Mouse (Mus musculus) thymus, postnatal 0 days (tissue): Measurements from ENCODE around the gene Ankrd44. TPM values are rescaled to one million over a fixed set of nuclear protein-coding genes. Genes with fewer than 3 reads are reported as not detected.

Experiments
- DNase-seq: peaks from one replicate; pipeline ENCODE4 v3.0.0-alpha.2; 2015; ENCODE audit warnings: low spot score
- polyA plus RNA-seq: library from polyadenylated mRNA; unstranded; fragments of >200 nt; fragmentation: Nextera tagmentation; extraction: Ambion mirVana; gene quantifications from 2 replicates; pipeline ENCODE4 v1.2.1, GENCODE M21; 2015

Ankrd44 gene
- polyA plus RNA-seq, 1 experiment from 2014 or later: 42.6 TPM

DNA sequence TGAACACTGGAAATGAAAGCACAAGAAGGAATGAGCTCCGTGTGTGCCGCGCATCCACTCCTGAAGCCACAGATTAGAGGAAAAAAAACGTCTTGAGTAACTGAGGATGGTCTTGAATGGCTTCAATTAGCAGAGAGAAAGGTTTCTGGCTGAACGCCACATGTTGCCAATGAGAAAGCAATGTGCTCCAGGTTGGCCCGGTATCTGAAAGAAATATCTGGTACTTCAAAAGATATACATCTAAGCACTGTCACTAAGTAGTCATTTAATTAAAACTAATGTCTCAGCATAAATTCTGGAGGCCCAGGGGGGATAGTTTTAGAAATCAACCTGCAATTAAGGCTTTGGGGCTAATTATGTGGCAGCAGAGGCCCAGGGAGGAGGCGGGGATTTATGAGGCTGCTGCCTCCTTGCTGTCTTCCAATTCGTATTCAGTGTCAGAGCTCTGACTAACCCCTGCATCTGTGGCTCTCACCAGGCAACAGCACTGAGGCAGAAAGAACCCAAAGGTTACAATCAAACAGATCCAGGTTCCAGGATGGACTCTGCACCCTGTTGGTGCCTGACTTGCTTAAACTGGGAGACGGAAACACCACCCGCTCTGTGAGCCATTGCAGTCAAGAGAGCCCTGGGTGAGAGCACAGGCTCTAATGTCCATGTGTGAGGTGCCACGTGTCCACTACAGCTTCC, 72.7 kb downstream of the Ankrd44 start:
- DNase-seq: no peak

DNA sequence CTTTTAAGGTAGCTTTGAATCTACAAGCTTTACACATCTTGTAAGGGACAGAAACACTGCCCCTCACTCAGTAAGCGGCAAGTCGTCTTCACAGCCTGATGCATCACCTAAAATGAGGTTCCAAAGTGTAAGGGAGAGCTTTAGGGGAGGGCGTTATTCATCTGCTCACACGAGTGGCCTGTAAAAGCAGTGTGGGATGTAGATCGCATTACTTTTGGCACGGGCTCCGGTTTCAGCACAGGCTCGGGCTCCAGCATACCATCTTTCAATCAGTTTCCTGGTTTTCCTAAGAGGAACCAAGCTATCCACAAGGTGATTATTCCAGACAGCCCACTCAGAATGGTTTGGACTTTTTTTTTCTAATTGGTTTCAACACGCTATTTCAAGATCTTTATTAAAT, 74.6 kb downstream of the Ankrd44 start:
- no peak for DNase-seq

DNA sequence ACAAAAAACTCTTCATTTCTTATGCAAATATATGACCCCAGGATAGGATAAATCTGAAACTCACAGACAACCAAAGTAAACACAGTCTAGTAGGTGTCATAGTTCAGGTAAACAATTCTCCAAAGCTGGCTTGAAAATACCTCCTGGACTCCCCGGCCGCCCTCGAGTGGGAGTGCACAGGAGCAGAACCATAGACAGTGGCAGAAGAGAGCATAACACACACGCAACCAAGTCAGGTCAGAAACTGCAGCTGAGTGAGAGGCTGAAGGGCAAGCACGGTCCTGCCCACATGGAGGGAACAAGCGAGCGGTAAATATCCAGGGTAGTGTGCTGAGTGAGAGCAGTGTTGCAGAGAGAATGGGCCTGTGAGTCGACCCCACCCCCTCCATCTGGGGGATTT, 76.1 kb downstream of the Ankrd44 start:
- no peak for DNase-seq

DNA sequence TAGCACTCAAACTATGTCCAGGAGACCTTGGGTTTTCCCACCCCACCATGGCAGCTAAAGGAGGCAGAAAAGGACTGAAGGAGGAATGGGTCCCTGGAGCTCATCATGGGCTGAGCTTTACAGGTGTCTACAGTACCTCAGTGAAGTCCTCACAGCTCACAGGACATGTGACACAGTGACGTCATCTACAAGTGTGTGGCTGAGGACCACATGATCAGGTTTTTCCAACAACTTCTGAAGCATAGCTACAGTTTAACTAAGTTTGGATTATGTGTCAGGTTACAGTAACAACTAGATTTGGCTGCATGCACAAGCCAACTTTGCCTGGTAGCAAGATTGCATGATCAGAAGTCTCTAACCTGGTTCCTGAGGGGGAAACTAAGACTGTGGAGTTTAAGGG, 78.9 kb downstream of the Ankrd44 start:
- DNase-seq: no peak

DNA sequence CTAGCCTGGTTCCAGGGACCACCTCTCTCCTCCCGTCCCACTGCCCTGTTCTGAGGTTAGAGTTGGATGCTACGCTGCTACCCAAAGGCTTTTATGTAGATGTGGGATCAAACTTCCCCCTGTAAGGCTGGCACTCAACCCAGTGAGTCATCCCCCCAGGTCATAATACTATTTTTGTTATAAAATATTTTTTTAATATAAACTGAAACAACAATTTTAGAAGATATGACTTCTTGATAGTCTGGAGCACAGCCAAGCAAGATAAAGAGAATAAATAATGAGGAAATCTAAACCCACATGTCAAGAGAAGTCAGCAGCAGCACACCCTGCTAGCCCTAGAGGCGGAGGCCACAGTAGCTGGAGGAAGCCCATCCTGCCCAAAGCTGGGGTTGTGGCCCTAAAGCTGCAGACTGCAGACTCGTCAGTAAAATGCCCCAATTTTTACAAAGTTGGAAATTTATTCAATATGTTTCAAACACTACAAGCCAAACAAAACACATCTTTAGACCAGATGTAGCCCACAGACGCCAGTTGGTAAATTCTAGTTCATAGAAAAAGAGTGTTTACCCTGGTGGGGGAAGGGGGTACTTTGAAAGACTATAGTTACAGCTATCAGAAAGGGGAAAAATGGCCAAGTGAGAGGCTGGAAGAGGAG, 79.7 kb downstream of the Ankrd44 start:
- DNase-seq: no peak

DNA sequence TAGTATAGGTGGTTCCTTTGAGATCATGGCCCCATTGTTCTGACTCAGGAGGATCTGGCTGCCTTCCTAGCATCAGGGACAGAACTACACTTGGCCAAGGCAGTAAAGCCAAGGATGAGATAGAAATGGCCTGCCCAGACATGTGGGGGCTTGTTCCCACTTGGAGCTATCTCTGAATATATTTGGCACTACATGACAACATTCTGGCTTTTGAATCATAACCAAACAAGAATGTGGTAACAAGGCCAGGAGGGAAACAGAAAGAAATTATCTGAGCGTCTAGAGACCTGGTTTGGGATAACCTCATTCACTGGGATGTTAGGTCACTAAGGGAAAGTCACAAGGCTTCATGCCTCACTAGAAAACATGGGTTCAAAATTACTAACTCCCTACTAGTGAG, 81.8 kb downstream of the Ankrd44 start:
- DNase-seq: no peak

DNA sequence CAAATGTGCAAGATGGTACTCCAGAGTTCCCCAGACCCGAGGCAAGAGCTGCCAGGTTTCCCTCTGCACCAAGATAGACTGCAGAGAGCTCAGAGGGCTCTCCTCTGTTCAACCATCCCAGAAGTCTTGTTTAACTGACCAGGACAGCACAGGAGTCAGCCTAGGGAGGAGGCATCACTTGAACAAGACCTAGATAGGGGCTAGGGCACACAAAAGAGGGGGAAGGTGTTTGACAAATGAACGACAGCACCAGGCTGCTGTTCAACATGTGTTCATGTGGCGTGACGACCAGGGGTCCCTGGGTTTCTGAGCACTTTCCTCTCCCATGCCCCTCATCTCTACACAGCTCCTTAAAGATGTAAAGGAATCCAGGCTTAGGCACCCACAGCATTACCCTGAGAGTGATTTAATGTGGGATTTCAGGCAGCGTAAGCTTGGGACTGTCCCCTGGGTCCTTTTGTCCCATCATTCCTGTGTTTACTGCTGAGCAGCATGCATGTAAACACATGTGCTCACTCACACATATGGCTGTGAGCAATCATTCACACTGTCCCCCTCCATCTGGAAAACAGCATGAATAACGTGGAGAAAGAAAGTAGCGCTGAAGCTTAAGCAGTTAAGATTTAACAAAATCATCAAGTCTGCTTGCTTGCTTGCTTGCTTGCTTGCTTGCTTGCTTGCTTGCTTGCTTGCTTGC, 83.3 kb downstream of the Ankrd44 start:
- no peak for DNase-seq

DNA sequence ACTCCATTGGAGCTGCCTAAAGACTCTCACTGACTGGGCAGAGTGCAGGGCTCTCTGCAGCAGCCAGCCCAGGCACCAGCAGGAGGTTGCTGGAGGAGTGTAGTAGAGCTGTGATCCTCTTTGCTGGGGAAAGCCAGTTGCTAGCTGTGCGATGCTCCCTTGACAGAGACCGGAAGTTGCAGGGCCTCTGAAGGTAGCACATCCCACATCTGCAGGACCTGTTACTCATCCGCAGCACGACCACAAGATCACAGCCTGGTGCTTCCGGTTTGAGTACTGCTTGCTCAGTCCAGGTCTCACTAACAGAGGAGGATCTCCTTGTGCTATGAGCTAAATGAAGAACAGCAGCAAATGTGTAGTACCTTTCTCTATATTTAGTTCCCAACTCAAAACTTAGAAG, 84.4 kb downstream of the Ankrd44 start:
- DNase-seq: peak; percentile 91

DNA sequence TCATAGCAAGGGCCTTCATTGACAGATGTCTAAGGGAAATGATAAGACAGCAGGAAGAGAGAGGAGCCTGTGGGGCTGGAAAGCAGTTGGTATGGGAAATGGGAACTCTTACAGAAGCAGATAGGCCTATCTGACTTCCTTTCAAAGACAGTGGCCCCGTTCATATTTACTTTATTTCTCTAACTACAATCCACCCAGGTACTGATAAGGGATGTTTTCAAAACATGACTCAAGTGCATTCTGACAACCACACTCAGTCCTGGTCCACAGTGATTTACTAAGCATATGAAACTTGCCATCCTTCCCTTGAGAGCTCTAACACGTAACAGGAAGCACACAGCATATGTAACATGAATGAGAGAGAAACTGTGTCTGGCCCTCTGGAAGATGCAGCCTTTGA, 86.1 kb downstream of the Ankrd44 start:
- no peak for DNase-seq

DNA sequence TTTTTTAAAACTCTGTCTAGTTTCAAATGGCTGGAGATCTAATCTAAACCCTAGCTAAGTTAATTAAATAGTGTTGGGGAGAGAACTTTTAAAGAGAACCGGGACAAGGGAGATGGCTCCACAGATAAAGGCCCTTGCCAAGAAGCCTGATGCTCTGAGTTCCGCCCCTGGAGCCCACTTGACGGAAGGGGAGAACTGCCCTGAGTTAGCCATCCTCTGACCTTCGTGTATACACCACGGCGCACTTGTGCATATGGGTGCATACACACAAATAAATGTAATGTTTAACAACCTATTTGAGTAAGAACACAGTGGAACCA, 87.7 kb downstream of the Ankrd44 start:
- DNase-seq: no peak

DNA sequence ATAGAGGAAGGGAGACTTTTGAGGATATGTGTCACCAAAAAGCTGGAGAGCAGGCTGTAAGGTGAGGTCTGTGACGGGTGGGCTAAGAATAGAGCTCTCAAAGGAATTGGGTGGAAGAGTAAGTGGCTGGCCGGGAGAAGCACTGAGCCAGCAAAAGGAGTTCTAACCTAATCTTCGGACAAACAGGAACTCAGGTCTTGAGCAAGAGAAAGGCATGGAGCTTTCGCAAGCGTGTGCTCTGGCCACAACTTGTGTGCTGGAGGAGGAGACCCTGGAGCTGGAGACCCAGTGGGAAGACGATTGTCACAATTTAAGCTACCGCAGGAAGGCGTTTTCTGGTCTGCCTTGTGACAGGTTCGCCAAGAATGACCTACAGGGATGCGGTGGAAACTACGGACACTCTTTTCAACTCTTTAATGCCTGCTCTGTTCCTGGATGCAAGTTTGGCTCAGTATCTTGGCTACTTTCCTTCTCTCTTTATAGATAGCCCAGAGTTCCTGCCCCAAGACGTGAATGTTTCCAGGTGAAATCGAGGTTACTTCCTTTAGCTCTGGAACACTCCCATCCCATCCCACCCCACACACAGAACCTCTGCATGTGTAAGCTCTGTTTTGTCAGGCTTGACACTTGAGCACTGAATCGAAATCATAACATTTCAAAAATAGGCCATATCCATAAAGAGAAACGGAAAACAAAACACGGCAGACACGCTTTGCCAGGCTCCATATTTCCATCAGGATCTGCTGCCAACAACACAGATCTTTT, 88.3 kb downstream of the Ankrd44 start:
- DNase-seq: no peak

DNA sequence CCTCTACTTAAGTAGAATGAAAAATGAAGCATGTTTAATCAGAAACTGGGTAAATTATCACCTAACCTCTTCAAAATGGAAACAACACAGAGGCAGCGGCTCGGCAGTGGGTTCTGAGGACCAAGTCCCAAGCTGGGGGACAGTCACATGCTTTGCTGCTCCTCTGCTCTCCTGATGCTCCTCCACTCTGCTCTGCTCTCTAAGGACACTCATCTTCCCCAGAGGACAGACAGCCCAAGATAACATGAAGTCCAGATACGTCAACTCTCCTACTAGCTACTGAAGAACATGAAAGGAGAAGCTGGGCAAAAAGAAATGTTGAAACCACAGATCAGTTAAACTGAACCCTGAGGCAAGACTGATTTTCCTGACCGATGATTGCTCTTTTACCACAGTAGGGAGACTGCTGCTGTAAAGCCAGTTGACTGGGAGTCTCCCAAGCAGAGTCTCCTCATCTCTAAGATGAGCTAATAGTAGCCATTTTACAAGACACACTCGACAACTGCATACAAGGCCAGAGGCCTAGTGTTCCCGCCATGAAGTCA, 90.5 kb downstream of the Ankrd44 start:
- no peak for DNase-seq

DNA sequence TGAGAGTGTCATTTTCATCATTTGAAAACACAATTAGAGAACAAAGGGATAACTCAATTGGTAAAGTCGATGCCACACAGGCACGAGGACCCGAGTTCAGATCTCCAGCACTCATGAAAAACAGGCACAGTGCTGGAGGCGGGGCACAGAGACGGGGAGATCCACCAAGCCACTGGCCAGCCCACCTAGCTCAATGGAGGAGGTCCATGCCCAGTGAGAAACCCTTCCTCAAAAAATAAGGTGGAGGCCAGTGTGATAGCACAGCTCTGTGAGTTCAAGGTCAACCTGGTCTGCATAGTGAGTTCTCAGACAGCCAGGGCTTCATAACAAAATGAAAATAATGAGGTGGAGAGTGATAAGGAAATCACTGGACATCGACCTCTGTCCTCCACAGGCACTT, 93.0 kb downstream of the Ankrd44 start:
- no peak for DNase-seq

DNA sequence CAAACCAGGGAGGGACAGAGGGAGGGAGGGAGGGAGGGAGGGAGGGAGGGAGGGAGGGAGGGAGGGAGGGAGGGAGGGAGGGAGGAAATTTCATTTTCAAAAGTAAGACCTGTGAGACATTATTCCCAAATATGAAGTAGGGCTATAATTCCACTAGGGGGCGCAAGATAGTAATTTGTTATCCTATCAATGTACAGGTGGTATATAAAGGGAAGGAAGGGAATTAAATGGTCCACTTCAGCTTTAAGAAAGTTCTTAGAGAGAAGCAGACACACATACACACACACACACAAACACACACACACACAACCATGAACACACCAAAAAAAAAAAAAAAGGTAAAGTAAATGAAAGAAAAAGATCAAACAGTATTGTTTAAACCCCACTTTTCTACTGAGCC, 93.4 kb downstream of the Ankrd44 start:
- DNase-seq: peak; percentile 79

DNA sequence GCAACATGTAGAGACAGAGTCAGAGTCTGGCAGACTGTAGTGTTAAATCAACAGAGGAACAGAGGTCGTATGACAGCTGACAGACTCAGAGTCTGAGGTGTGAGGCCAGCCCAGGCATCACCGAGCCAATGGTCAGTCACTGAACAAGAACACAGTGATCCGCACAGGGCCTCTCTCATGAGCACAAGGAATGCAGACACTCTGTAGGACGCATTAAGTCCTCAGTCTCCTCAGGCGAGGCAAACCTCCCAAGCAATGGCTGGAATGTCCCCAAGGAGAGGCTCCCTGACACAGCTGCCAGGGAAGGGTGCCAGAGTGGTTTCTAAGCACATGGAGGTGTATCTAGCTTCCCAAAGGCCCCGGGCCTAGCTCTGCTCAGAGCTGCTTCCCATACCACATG, 96.0 kb downstream of the Ankrd44 start:
- DNase-seq: no peak

DNA sequence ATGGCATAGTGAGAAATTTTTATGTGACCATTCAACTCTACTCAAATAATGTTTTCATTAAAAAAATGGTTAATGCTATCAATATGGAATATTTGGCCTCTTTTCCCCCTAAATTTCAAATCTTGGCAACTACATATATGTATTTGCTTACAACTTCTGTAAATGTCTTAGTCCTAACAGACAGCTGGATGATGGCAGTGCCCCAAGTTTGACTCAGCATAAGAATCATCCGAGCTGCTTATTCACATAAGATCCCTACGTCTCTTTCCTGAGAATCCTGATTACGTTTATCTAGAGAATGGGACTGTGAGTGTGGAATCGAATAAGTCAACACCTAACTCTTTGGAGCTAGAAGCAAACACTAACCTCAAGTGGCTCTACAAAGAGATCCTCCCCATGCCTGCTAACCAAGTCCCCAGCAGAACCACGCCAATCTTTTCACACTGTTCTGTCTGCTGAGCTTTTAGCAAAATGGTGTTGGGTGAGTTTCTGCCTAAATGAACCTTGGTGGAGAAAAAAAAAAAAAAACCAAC, 96.4 kb downstream of the Ankrd44 start:
- no peak for DNase-seq

DNA sequence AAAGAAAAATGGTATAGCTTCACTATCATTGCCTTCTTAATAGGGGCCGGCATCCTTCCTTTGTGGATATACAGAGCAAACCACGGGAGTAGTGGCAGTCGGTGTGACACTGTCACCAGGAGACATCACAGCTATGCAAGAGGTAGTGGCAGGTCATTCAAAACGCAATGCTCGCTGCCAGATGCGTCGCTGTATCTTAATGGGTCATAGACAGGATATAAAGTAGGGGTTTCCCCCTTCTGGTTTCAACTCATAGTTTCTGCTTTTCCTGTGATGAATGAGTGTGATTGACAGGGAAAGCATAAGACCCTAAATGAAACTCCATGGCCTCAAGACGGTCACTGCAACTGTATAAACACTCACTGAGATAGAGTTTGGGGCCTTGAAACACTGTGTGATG, 98.4 kb downstream of the Ankrd44 start:
- no peak for DNase-seq

DNA sequence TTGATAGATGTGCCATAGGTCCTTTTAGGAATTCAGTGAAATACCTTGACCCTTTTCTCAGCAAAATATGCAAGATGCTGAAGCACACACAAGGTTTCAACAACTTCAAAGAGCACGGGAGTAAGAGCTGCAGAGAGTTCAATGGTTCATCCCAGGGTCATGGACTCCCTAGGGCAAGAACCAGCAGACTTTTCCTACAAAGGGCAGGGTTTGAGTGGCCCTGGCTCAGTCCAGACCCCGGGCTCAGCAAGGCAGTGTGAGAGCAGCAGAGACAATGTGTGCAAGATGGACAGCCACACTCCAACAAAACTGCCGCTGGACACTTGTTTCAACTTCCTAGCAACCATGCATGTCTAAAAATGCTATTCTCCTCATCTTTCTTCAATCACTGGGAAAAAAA, 98.8 kb downstream of the Ankrd44 start:
- DNase-seq: no peak

DNA sequence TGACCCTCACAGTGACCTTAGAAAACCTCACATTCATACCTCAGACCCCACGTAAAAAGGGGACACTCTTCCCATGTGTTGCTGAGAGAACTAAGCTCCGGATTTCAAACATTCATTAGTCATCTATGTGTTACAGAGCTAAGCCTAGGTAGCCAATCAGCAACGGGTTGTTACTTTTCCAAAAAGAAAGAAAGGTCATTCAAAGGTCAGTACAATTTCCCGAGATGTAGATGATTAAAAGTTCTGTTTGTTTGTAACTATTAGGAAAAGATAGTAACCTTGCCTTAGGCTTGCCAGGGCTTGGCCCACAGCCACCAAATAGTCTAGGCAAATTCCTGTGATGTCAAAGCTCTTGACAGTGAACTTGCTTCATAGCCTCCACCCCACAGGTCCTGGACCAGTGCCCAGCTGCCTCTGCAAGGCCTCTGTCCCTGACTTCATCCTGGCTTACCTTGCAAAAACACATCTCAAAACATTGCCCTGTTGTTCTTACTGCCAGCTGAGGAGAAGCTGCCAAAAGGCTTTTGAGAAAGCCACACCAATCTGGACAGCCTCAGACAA, 99.7 kb downstream of the Ankrd44 start:
- DNase-seq: no peak

DNA sequence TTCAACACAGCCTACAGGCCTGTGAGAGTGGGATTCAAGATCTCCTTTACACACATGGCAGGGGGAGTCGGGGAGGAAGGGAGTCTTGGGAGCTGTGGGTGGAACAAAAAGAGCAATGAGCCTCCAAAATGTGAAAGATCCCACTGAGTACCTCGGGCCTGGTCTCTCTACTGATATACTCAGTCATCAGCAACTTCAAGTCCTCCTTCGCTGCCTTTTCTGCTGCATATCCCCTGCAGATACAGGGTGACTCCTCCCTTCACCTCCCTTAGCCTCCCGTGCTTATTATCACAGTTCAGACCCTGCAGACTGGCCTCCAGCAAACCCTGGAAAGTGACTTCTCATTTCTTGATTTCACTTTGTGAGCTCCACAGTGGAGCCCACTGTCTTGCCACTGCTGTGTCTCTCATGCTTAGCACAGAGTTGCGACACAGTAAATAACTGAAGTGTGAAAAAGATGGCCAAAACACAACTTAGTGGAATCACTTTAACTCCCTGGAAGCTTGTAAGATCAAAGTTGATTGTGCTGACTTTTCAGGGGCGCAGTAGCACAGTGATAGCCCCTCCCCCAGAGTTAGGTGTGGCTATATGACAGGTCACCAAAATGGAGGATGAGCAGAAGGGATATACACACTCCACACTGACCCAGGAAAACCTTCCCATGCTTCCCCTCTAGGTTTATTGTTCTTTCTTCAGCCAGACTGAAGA, 100.3 kb downstream of the Ankrd44 start:
- no peak for DNase-seq
